Mouse (Mus musculus) ovary, adult 2 months (tissue): ENCODE data around the gene Ces2h. TPM values are rescaled to one million over a fixed set of nuclear protein-coding genes. Genes with fewer than 3 reads are reported as not detected.

ENCODE experiments used
- polyA plus RNA-seq: library from polyadenylated mRNA; depleted of rRNA; stranded (reverse); fragments of >200 nt; gene quantifications from 2 replicates; pipeline ENCODE4 v1.2.3, GENCODE M21; 2012; rRNA removed

Gene Ces2h
- not detected in 2 replicates for polyA plus RNA-seq

GRCm38 (mm10) chr8:105000586-105000985 is at the start of gene Ces2h:
Gene Ces2h, plus strand, starts transcription at chr8:105000853.

GRCm38 (mm10) chr8:104961537-104961961 is 39.1 kb upstream of the Ces2h start, which contains the start of gene Ces2g:
Gene Ces2g, plus strand, starts transcription at chr8:104961718.

GRCm38 (mm10) chr8:105048371-105048854 is 47.8 kb downstream of the Ces2h start, which contains the start of gene Ces3a:
Gene Ces3a, plus strand, starts transcription at chr8:105048601.

Other genes with a start within 250 kb of the Ces2h start
- 0.18 and 0.44 TPM in 2 replicates for gene Ces2b, start 169.3 kb upstream of the Ces2h start, polyA plus RNA-seq
- 0.12 and 0.38 TPM in 2 replicates for gene Ces2c, start 153.8 kb upstream of the Ces2h start, polyA plus RNA-seq
- gene Ces2e, start 74.6 kb upstream of the Ces2h start, polyA plus RNA-seq = 4.0 and 5.3 TPM in 2 replicates
- gene Ces2f, start 53.5 kb upstream of the Ces2h start, polyA plus RNA-seq = not detected in 2 replicates
- 11.7 and 15.6 TPM in 2 replicates for gene Ces2g, start 39.1 kb upstream of the Ces2h start, polyA plus RNA-seq
- 0.15 and 0.67 TPM in 2 replicates for gene Ces3a, start 47.7 kb downstream of the Ces2h start, polyA plus RNA-seq
- 0.15 and 0.81 TPM in 2 replicates for gene Ces3b, start 82.9 kb downstream of the Ces2h start, polyA plus RNA-seq
- gene Ces4a, start 130.9 kb downstream of the Ces2h start, polyA plus RNA-seq = not detected in 2 replicates
- gene Cbfb, start 169.8 kb downstream of the Ces2h start, polyA plus RNA-seq = 10.4 and 10.6 TPM in 2 replicates
- gene D230025D16Rik, start 224.3 kb downstream of the Ces2h start, polyA plus RNA-seq = 32.2 and 33.0 TPM in 2 replicates